Mouse (Mus musculus): ENCODE results near the gene Scd3. TPM values are rescaled to one million over a fixed set of nuclear protein-coding genes. Genes with fewer than 3 reads are reported as not detected.

The Scd3 gene
- total RNA-seq, 2 experiments from 2014 or later: 0.62 TPM

Other genes starting within 250 kb of the Scd3 start
- gene Cpn1, start 216.7 kb upstream of the Scd3 start, total RNA-seq (2021): under 1 TPM in 1 of 2 experiments, not detected in 1; 0.39 TPM
- under 1 TPM; 0.16 to 0.19 TPM for gene Cyp2c23, start 174.1 kb upstream of the Scd3 start, total RNA-seq (2021)
- gene Erlin1, start 133.5 kb upstream of the Scd3 start, total RNA-seq (2021): 10 to 100 TPM; 17.0 to 18.6 TPM
- 10 to 100 TPM; 42.4 to 53.2 TPM for gene Chuk, start 95.8 kb upstream of the Scd3 start, total RNA-seq (2021)
- 10 to 100 TPM; 16.2 to 16.6 TPM for gene Cwf19l1, start 67.4 kb upstream of the Scd3 start, total RNA-seq (2021)
- gene Bloc1s2, start 56.8 kb upstream of the Scd3 start, total RNA-seq (2021): 10 to 100 TPM; 66.4 to 67.3 TPM
- not detected for gene Pkd2l1, start 10.8 kb upstream of the Scd3 start, total RNA-seq (2021)
- 100 to 1,000 TPM; 702 to 713 TPM for gene Scd2, start 90.4 kb downstream of the Scd3 start, total RNA-seq (2021)
- gene Scd4, start 129.8 kb downstream of the Scd3 start, total RNA-seq (2021): 1 to 10 TPM; 2.5 to 2.6 TPM
- gene Scd1, start 204.6 kb downstream of the Scd3 start, total RNA-seq (2021): 100 to 1,000 TPM; 147 to 154 TPM